Mouse (Mus musculus): ENCODE measurements around the gene Banp. TPM values are rescaled to one million over a fixed set of nuclear protein-coding genes. Genes with fewer than 3 reads are reported as not detected.

Banp gene
- polyA plus RNA-seq, 1 experiment from 2014 or later, result 37.8 TPM

- ATAC-seq (ENCODE audit: low FRiP score), result no peak
- no peak for DNase-seq (ENCODE audit: low spot score)
- no peak overlapping the region for H3K27ac ChIP-seq
- H3K9ac ChIP-seq, result no peak overlapping the region
- H3K27me3 ChIP-seq (ENCODE audit: control insufficient read depth, insufficient read depth, low read length), result no peaks in the 10 kb centered on the region
- H3K36me3 ChIP-seq (replicated peaks; ENCODE audit: control insufficient read depth, insufficient read depth), result no peaks in the 10 kb centered on the region
- no peak overlapping the region for H3K4me3 ChIP-seq (replicated peaks; ENCODE audit: low read length)
- 84% methylated on average over 14 of the region's 14 CpGs for WGBS
- H3K4me2 ChIP-seq (replicated peaks), result no peak overlapping the region
- no peaks in the 10 kb centered on the region for H3K9me3 ChIP-seq (ENCODE audit: control insufficient read depth, low read length)
- peaks cover 22% of the 10 kb centered on the region for H3K4me1 ChIP-seq (replicated peaks; ENCODE audit: control insufficient read depth, insufficient read depth, low read length)
Observed at GRCm38 (mm10) chr8:121932668-121933520, 16.7 kb upstream of the Banp start.

GRCm38 (mm10) chr8:121934506-121934905 lies 15.0 kb upstream of the Banp start:
- H3K27me3 ChIP-seq (ENCODE audit: control insufficient read depth, insufficient read depth, low read length), result no peaks in the 10 kb centered on the region
- H3K27ac ChIP-seq, result peak overlapping the region; percentile 85
- no peak overlapping the region for H3K4me3 ChIP-seq (replicated peaks; ENCODE audit: low read length)
- ATAC-seq (ENCODE audit: low FRiP score), result no peak
- H3K36me3 ChIP-seq (replicated peaks; ENCODE audit: control insufficient read depth, insufficient read depth), result no peaks in the 10 kb centered on the region
- H3K4me1 ChIP-seq (replicated peaks; ENCODE audit: control insufficient read depth, insufficient read depth, low read length), result peaks cover 22% of the 10 kb centered on the region
- peak; percentile 58 for DNase-seq (ENCODE audit: low spot score)
- no peak overlapping the region for H3K4me2 ChIP-seq (replicated peaks)
- WGBS, result 39% methylated on average over 4 of the region's 4 CpGs
- H3K9ac ChIP-seq, result no peak overlapping the region
- H3K9me3 ChIP-seq (ENCODE audit: control insufficient read depth, low read length), result no peaks in the 10 kb centered on the region

GRCm38 (mm10) chr8:121934923-121935322 lies 14.6 kb upstream of the Banp start:
- peak; percentile 29; the same call in 1 of the 2 replicates for ATAC-seq (ENCODE audit: low FRiP score)
- Histone ChIP-seq H3K27ac (peak overlapping the region; percentile 85), H3K27me3 (ENCODE audit: control insufficient read depth, insufficient read depth, low read length) (no peaks in the 10 kb centered on the region), H3K36me3 (replicated peaks; ENCODE audit: control insufficient read depth, insufficient read depth) (no peaks in the 10 kb centered on the region), H3K4me3 (replicated peaks; ENCODE audit: low read length) (no peak overlapping the region), H3K9me3 (ENCODE audit: control insufficient read depth, low read length) (no peaks in the 10 kb centered on the region), H3K4me2 (replicated peaks) (no peak overlapping the region), H3K4me1 (replicated peaks; ENCODE audit: control insufficient read depth, insufficient read depth, low read length) (peaks cover 22% of the 10 kb centered on the region), H3K9ac (no peak overlapping the region)
- no peak for DNase-seq (ENCODE audit: low spot score)

DNA sequence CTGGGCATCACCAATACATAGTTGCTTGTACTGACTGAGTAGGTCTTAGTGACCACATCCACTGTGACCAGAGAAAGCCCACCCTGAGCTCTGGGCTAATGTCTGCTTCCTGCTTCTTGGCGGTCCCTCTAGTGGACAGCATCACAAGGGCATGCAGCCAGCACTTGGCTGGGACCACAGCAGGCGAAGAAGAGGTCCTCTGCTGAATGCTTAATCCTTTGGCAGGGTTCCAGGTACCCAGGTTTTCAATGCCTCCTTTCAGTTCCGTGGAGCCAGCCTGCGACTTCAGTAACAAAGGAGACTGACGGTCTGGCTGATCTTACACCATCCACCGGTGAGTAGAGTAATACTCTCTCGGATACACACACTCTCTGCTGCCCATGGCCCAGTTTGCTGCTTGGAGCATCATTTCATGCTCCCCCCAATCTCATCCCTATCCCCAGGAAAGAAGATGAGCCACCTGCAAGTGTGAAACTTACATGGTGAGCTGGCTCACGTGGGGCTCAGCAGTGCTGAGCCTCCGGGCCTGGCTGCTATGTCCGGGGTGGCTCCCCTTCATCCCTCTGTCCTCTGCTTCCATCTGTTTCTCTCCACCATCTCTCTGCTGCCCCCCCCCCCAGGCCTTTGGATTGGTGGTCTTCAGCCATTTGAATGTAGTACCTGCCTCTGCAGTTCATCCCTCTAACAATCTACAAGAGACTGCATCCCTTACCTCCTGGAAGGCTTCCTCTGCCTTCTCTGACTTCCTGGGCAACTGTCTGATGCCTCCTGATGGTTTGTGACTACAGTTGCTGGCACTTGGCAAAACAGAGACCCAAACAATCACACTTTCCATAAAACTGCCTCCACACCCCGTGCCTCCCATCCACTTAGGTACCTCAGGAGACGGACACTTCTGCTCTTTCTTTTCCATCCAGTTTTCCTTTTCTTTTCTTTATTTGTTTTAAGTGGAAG lies 13.9 kb upstream of the Banp start:
- H3K4me3 ChIP-seq (replicated peaks; ENCODE audit: low read length), result no peak overlapping the region
- H3K27ac ChIP-seq, result peak overlapping the region; percentile 85
- DNase-seq (ENCODE audit: low spot score) (peak; percentile 80), ATAC-seq (ENCODE audit: low FRiP score) (peak; percentile 85)
- WGBS, result 36% methylated on average over 12 of the region's 12 CpGs
- H3K4me2 ChIP-seq (replicated peaks), result peak overlapping the region; percentile 20; the same call in 1 of the 2 replicates
- peaks cover 22% of the 10 kb centered on the region for H3K4me1 ChIP-seq (replicated peaks; ENCODE audit: control insufficient read depth, insufficient read depth, low read length)
- H3K36me3 ChIP-seq (replicated peaks; ENCODE audit: control insufficient read depth, insufficient read depth), result no peaks in the 10 kb centered on the region
- no peak overlapping the region for H3K9ac ChIP-seq
- H3K27me3 ChIP-seq (ENCODE audit: control insufficient read depth, insufficient read depth, low read length), result no peaks in the 10 kb centered on the region
- H3K9me3 ChIP-seq (ENCODE audit: control insufficient read depth, low read length), result no peaks in the 10 kb centered on the region

DNA sequence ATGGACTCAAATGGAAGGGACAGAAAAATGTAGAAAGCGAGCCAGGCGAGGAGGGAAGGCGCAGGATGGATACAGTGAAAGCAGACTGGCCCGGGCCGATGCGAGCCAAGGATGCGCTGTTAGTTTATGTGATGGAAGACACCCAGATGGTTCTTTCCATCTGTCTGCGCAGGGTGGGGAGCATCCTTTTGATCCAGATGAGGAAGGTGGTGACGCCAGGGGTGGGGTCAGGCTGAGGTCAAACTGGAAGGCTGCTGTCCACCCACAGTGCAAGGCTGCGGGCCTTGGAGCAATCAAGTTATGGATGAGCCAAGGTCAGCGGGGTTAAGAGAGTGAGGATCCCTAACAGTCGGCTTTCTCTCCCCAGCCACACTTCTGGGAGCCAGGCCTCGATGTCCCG lies 13.2 kb upstream of the Banp start:
- H3K27me3 ChIP-seq (ENCODE audit: control insufficient read depth, insufficient read depth, low read length), result no peaks in the 10 kb centered on the region
- no peak for ATAC-seq (ENCODE audit: low FRiP score)
- no peak for DNase-seq (ENCODE audit: low spot score)
- H3K9me3 ChIP-seq (ENCODE audit: control insufficient read depth, low read length), result no peaks in the 10 kb centered on the region
- no peak overlapping the region for H3K9ac ChIP-seq
- no peak overlapping the region for H3K4me2 ChIP-seq (replicated peaks)
- H3K4me3 ChIP-seq (replicated peaks; ENCODE audit: low read length), result no peak overlapping the region
- 63% methylated on average over 14 of the region's 14 CpGs for WGBS
- H3K4me1 ChIP-seq (replicated peaks; ENCODE audit: control insufficient read depth, insufficient read depth, low read length), result peaks cover 22% of the 10 kb centered on the region
- no peaks in the 10 kb centered on the region for H3K36me3 ChIP-seq (replicated peaks; ENCODE audit: control insufficient read depth, insufficient read depth)
- H3K27ac ChIP-seq, result peak overlapping the region; percentile 85

DNA sequence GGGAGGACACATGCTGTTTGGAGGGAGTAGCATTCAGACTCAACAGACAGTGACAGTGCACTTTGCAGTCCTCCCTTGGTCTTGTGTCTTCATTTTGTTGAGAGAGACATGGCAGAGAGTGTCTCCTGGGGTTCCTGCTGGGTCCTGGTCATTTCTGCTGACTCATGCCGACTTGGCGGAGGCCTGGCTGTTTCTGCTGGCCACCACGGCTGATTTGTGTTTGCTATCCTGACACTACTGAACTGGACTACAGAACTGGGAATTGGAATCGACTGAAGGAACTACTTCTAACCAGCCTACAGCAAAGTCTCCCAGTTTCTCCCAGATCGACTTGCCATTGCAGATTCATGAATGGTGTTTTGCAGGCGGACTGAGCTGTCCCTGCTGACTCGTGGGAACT lies 10.8 kb upstream of the Banp start:
- Histone ChIP-seq H3K4me1 (replicated peaks; ENCODE audit: control insufficient read depth, insufficient read depth, low read length) (peaks cover 22% of the 10 kb centered on the region), H3K27ac (no peak overlapping the region), H3K4me2 (replicated peaks) (no peak overlapping the region), H3K9me3 (ENCODE audit: control insufficient read depth, low read length) (no peaks in the 10 kb centered on the region), H3K4me3 (replicated peaks; ENCODE audit: low read length) (no peak overlapping the region), H3K9ac (no peak overlapping the region), H3K36me3 (replicated peaks; ENCODE audit: control insufficient read depth, insufficient read depth) (no peaks in the 10 kb centered on the region), H3K27me3 (ENCODE audit: control insufficient read depth, insufficient read depth, low read length) (no peaks in the 10 kb centered on the region)
- no peak for DNase-seq (ENCODE audit: low spot score)
- 86% methylated on average over 7 of the region's 7 CpGs for WGBS
- ATAC-seq (ENCODE audit: low FRiP score), result no peak

GRCm38 (mm10) chr8:121943057-121943540 lies 6.5 kb upstream of the Banp start:
- no peak overlapping the region for H3K9ac ChIP-seq
- no peak for ATAC-seq (ENCODE audit: low FRiP score)
- DNase-seq (ENCODE audit: low spot score), result no peak
- H3K4me3 ChIP-seq (replicated peaks; ENCODE audit: low read length), result no peak overlapping the region
- no peak overlapping the region for H3K27ac ChIP-seq
- no peaks in the 10 kb centered on the region for H3K36me3 ChIP-seq (replicated peaks; ENCODE audit: control insufficient read depth, insufficient read depth)
- no peaks in the 10 kb centered on the region for H3K9me3 ChIP-seq (ENCODE audit: control insufficient read depth, low read length)
- 50% methylated on average over 2 of the region's 2 CpGs for WGBS
- H3K4me2 ChIP-seq (replicated peaks), result no peak overlapping the region
- H3K27me3 ChIP-seq (ENCODE audit: control insufficient read depth, insufficient read depth, low read length), result no peaks in the 10 kb centered on the region
- peaks cover 8% of the 10 kb centered on the region for H3K4me1 ChIP-seq (replicated peaks; ENCODE audit: control insufficient read depth, insufficient read depth, low read length)

DNA sequence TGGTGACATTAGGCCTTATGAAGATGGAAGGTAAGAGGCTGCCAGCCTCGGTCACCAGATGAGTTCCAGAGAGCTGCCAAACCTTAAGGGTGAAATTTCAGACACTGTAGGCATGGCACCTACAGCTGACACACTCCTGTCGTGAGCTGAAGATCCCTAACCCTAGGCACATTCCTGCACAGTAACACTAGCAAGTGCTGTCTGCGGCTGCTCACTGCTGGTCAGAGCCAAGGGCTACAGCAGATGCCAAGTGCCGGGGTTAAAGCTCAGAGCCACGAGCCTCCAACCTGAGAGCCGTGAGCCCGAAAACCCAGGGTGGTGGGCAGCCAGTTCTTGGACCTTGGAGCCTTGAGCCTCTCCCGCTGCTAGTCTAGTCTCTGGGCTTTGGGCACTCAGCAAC lies 5.8 kb upstream of the Banp start:
- no peak for DNase-seq (ENCODE audit: low spot score)
- peaks cover 14% of the 10 kb centered on the region for H3K4me1 ChIP-seq (replicated peaks; ENCODE audit: control insufficient read depth, insufficient read depth, low read length)
- no peak overlapping the region for H3K4me3 ChIP-seq (replicated peaks; ENCODE audit: low read length)
- H3K9me3 ChIP-seq (ENCODE audit: control insufficient read depth, low read length), result no peaks in the 10 kb centered on the region
- no peak for ATAC-seq (ENCODE audit: low FRiP score)
- no peak overlapping the region for H3K4me2 ChIP-seq (replicated peaks)
- WGBS, result 85% methylated on average over 8 of the region's 8 CpGs
- H3K36me3 ChIP-seq (replicated peaks; ENCODE audit: control insufficient read depth, insufficient read depth), result no peaks in the 10 kb centered on the region
- no peak overlapping the region for H3K27ac ChIP-seq
- no peak overlapping the region for H3K9ac ChIP-seq
- H3K27me3 ChIP-seq (ENCODE audit: control insufficient read depth, insufficient read depth, low read length), result no peaks in the 10 kb centered on the region

- Histone ChIP-seq H3K36me3 (replicated peaks; ENCODE audit: control insufficient read depth, insufficient read depth) (no peaks in the 10 kb centered on the region), H3K4me1 (replicated peaks; ENCODE audit: control insufficient read depth, insufficient read depth, low read length) (peaks cover 14% of the 10 kb centered on the region), H3K9me3 (ENCODE audit: control insufficient read depth, low read length) (no peaks in the 10 kb centered on the region)
Observed at GRCm38 (mm10) chr8:121944831-121945230, 4.7 kb upstream of the Banp start, which contains the start of gene Car5a. TSS of gene Car5a (minus strand) at chr8:121944904.

More at GRCm38 (mm10) chr8:121944831-121945230, 4.7 kb upstream of the Banp start, which contains the start of gene Car5a:
- Histone ChIP-seq H3K27ac (no peak within 1 kb of the TSS), H3K4me2 (replicated peaks) (no peak within 1 kb of the TSS), H3K27me3 (ENCODE audit: control insufficient read depth, insufficient read depth, low read length) (no peaks in the 10 kb centered on the region), H3K4me3 (replicated peaks; ENCODE audit: low read length) (no peak within 1 kb of the TSS), H3K9ac (no peak within 1 kb of the TSS)
- no peak for DNase-seq (ENCODE audit: low spot score)
- ATAC-seq (ENCODE audit: low FRiP score), result no peak

All from hindbrain, embryonic 14.5 days (tissue).